Mouse (Mus musculus): ENCODE measurements around the gene Galnt12. TPM values are rescaled to one million over a fixed set of nuclear protein-coding genes. Genes with fewer than 3 reads are reported as not detected.
"Not testable (repeated sequence)": the region's sequence is repeated elsewhere in the genome, so short reads cannot be mapped to it uniquely, and the experiment has no call there.

Gene Galnt12
- total RNA-seq (2021) = under 1 TPM; 0.77 to 0.86 TPM
- long read RNA-seq, experiment 1, partial matches to known transcripts = 1 of 2 reads
- long read RNA-seq, experiment 1, other reads (novel, unspliced or antisense) = 1 of 2 reads
- long read RNA-seq, experiment 2, partial matches to known transcripts = 0 of 4 reads
- long read RNA-seq, experiment 2, other reads (novel, unspliced or antisense) = 0 of 4 reads

DNA sequence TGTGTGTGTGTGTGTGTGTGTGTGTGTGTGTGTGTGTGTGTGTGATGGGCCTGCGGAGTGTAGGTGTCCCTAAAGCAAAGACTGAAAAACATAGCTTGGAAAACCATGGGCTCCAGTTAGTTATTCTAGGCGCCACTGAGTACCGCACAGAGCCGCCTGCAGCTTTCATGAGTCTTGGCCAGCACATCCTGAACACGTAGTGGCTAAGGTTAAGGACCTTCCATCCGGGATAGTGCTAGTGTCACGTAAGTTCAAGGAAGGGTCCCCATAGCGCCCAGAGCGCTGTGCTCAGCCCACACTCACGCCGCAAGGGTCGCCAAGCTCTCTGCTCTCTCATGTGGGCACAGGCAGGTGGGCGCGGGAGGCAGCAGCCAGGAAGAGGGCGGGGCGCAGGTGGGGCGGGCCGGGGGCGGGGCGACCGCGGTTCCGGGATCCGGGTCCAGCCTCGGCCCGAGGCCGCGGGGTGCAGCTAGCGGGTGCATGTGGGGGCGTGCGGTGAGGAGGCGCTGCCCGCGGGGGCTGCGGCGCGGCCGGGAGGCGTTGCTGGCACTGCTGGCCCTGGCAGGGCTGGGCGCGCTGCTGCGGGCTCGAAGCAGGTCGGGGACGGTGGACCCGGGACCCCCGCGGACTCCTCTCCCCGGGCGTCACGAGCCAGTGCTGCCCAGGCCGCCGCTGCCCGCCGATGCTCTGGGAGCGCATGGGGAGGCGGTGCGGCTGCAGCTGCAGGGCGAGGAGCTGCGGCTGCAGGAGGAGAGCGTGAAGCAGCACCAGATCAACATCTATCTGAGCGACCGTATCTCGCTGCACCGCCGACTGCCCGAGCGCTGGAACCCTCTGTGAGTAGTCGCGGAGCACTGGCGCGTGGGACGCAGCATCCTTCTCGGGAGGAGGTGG, at the start of gene Galnt12:
TSS of gene Galnt12 (plus strand) at position 417 of the 894 bp plus-strand sequence.
- H3K4me3 ChIP-seq = peak within 1 kb of the TSS; percentile 63
- H3K27ac ChIP-seq = peak within 1 kb of the TSS; percentile 61
- peak; percentile 29 to 31 for DNase-seq (ENCODE audit: extremely low spot score in 1 of 2, low spot score in 2 of 2)
- intact Hi-C loops (cut with DNase I) = no loop called here
- TF ChIP-seq CTCF (IDR thresholded peaks at IDR 0.05) = no peak

GRCm38 (mm10) chr4:47043866-47044265, 47.8 kb upstream of the Galnt12 start:
- Histone ChIP-seq H3K27ac (no peak overlapping the region), H3K4me3 (no peak overlapping the region)
- no peak for DNase-seq (ENCODE audit: extremely low spot score in 1 of 2, low spot score in 2 of 2)
- TF ChIP-seq CTCF (IDR thresholded peaks at IDR 0.05) = no peak
- intact Hi-C loops (cut with DNase I) = no loop called here

GRCm38 (mm10) chr4:47046974-47047373, 44.7 kb upstream of the Galnt12 start:
- no peak for DNase-seq (ENCODE audit: extremely low spot score in 1 of 2, low spot score in 2 of 2)
- no peak overlapping the region for H3K27ac ChIP-seq
- no peak overlapping the region for H3K4me3 ChIP-seq
- TF ChIP-seq CTCF (IDR thresholded peaks at IDR 0.05) = peak; percentile 40
- intact Hi-C loops (cut with DNase I) = no loop called here

GRCm38 (mm10) chr4:47047765-47048164, 43.9 kb upstream of the Galnt12 start:
- no peak overlapping the region for H3K27ac ChIP-seq
- no peak for DNase-seq (ENCODE audit: extremely low spot score in 1 of 2, low spot score in 2 of 2)
- no peak for TF ChIP-seq CTCF (IDR thresholded peaks at IDR 0.05)
- H3K4me3 ChIP-seq = no peak overlapping the region
- intact Hi-C loops (cut with DNase I) = no loop called here

DNA sequence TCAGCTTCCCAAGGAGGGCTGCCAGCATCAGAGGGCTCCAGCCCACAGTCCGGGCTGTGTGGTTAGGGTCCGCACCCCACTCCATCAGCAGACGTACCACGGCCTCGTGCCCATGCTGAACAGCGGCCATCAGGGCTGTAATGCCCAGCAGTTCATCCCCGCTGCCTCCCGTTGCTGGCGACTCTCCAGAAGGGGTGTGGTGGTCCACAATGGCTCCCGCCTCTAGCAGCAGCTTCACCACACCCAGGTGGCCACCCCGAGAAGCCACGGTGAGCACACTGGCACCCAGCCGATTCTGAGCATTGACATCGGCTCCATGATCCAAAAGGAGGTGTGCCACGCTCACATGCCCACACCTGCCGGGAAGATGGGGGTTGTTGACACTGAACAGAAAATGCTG, 42.5 kb upstream of the Galnt12 start:
- Histone ChIP-seq H3K27ac (no peak overlapping the region), H3K4me3 (no peak overlapping the region)
- no peak for DNase-seq (ENCODE audit: extremely low spot score in 1 of 2, low spot score in 2 of 2)
- intact Hi-C loops (cut with DNase I) = no loop called here
- TF ChIP-seq CTCF (IDR thresholded peaks at IDR 0.05) = no peak

- Histone ChIP-seq H3K4me3 (no peak overlapping the region), H3K27ac (peak overlapping the region; percentile 44)
- peak; percentile 87 to 94 for DNase-seq (ENCODE audit: extremely low spot score in 1 of 2, low spot score in 2 of 2)
- intact Hi-C loops (cut with DNase I) = loop anchor here (5.0 kb wide), 1 partner anchor 553 kb away; no protein-coding TSS in a partner anchor
- peak; percentile 98 for TF ChIP-seq CTCF (IDR thresholded peaks at IDR 0.05)
Measured at GRCm38 (mm10) chr4:47050167-47050566, 41.5 kb upstream of the Galnt12 start.

DNA sequence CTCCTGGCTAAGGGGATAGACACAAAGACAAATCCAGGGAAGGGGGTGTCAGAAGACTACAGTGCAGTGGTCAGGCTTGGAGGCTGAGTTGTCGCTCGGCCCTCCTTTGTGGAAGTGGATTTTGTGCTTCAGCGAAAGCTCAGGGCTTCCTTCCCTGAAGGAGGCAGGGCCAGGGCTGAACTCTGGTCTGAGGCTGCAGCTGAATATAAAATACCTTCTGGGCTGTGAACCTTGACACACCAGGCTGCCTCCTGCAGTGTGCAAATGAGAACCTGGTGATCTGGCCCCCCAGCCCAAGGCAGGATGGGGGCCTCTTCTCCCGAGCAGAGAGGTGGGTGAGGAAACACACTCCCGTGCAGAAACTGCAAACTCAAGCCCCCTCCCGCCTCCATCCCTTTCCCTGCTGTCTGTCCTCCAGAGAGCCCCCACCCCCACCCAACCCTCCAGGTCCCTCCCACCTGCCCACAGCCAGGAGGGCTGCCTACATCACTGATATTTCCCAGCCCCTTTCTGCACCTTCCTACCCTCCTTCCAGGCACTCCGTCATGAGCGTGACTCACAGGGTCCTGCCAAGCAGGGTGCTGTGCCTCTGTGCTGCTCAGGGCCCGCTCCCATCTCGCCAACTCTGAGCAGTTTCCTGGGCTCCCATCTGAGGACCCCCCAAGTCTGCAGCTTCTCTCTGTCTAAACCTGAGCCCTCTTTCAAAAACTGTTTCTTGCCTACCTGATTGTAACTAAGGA, 40.9 kb upstream of the Galnt12 start:
- H3K27ac ChIP-seq = peak overlapping the region; percentile 44
- TF ChIP-seq CTCF (IDR thresholded peaks at IDR 0.05) = no peak
- intact Hi-C loops (cut with DNase I) = loop anchor here (5.0 kb wide), 1 partner anchor 554 kb away; no protein-coding TSS in a partner anchor
- no peak overlapping the region for H3K4me3 ChIP-seq
- no peak for DNase-seq (ENCODE audit: extremely low spot score in 1 of 2, low spot score in 2 of 2)

DNA sequence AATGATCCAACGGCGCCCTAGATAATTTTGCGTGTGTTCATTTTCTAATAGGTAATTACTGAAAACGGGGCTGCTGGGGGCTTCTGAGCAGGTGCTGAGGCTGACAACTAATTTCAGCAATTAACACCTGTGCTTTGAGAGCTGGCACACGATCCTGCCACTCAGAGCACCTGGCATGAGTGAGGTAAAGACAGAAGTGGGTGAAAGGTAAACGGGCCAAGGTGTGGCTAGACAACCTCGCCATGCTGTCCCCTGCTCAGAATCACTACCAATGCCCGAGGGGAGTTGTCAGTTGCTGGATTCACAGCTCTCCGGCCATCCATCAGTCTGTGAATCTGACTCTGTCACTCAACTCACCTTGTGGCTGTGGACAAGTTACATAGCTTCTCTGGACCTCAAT, 39.8 kb upstream of the Galnt12 start:
- DNase-seq (ENCODE audit: extremely low spot score in 1 of 2, low spot score in 2 of 2) = no peak
- H3K4me3 ChIP-seq = no peak overlapping the region
- intact Hi-C loops (cut with DNase I) = loop anchor here (5.0 kb wide), 1 partner anchor 555 kb away; no protein-coding TSS in a partner anchor
- no peak for TF ChIP-seq CTCF (IDR thresholded peaks at IDR 0.05)
- H3K27ac ChIP-seq = no peak overlapping the region

DNA sequence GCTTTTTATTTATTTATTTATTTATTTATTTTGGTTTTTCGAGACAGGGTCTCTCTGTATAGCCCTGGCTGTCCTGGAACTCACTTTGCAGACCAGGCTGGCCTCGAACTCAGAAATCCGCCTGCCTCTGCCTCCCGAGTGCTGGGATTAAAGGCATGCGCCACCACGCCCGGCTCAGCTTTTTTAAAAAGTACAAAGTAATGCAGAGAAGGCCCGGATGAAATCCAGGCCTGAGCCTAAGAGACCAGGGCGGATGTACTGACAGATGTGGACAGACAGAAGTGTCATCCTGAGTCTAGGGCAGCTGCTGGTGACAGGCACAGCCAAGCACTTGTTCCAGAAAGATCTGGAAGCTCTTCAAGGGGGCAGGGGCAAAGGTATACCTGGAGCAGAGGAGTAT, 36.5 kb upstream of the Galnt12 start:
- intact Hi-C loops (cut with DNase I); H3K27ac ChIP-seq; H3K4me3 ChIP-seq; DNase-seq (ENCODE audit: extremely low spot score in 1 of 2, low spot score in 2 of 2): not testable (repeated sequence)

GRCm38 (mm10) chr4:47055570-47056080, 36.1 kb upstream of the Galnt12 start:
- Histone ChIP-seq H3K27ac (no peak overlapping the region), H3K4me3 (no peak overlapping the region)
- TF ChIP-seq CTCF (IDR thresholded peaks at IDR 0.05) = no peak
- intact Hi-C loops (cut with DNase I) = no loop called here
- DNase-seq (ENCODE audit: extremely low spot score in 1 of 2, low spot score in 2 of 2) = no peak

DNA sequence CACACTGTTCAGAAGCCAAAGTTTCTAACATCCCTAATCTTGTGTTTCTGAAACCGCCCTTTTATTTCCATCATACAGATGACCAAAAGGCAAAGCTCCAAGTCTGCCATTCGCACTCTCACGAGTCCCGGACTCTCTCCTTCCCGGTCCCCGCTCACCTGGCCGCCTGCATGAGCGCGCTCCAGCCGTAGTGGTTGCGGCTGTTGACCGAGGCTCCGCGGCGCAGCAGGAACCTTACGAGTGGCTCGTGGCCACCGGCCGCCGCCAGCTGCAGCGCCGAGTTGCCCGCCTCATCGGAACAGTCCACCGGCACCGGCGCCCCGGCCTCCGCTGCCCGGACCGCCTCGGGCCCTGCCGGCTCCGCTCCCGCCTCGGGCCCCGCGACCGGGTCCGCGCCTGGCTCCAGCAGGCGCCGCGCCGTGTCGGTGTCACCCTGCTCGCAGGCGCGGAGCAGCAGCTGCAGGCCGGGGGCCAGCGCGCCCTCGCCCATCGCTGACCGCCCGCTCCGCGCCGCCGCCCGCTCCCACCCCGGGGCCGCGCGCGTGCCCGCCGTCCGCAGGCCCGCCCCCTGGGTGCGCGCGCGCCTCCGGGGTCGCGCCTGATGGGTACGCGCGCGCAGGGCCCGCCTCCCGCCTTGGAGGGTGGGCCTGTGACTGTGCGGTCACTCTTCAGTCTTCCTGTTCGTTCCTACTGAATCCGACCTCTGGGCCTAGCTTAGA, 34.8 kb upstream of the Galnt12 start, which contains the start of gene Anks6:
TSS of gene Anks6 (minus strand) at position 637 of the 719 bp plus-strand sequence.
- TF ChIP-seq CTCF (IDR thresholded peaks at IDR 0.05) = no peak
- intact Hi-C loops (cut with DNase I) = no loop called here
- DNase-seq (ENCODE audit: extremely low spot score in 1 of 2, low spot score in 2 of 2) = peak; percentile 83
- Histone ChIP-seq H3K27ac (peak within 1 kb of the TSS; percentile 90), H3K4me3 (peak within 1 kb of the TSS; percentile 68)

All from left cerebral cortex, adult 2 months (tissue).